Mouse (Mus musculus) limb, embryonic 13.5 days (tissue): ENCODE results near the gene Rbck1. TPM values are rescaled to one million over a fixed set of nuclear protein-coding genes. Genes with fewer than 3 reads are reported as not detected.
"Not testable (repeated sequence)": the region's sequence is repeated elsewhere in the genome, so short reads cannot be mapped to it uniquely, and the experiment has no call there.

Experiments
- ATAC-seq: fragments of 200-750 bp; cut with Nextera tagmentation; 2 replicates; pipeline ENCODE4 v1.8.0; 2017; ENCODE audit warnings: low read depth, moderate number of reproducible peaks, moderate TSS enrichment; ENCODE audit not compliant: low FRiP score
- H3K27ac ChIP-seq: fragments of 300-500 bp; sonication (generic); 2 replicates; pipeline ENCODE4 v1.5.1; 2015; ENCODE audit warnings: inconsistent platforms, mild to moderate bottlenecking, moderate library complexity
- H3K27me3 ChIP-seq: fragments of 300-500 bp; sonication (generic); 2 replicates; pipeline ENCODE4 v1.6.1; 2015; ENCODE audit warnings: mild to moderate bottlenecking, inconsistent platforms
- H3K36me3 ChIP-seq: fragments of 300-500 bp; sonication (generic); 2 replicates; pipeline ENCODE4 v1.6.1; 2015; ENCODE audit warnings: inconsistent platforms, mild to moderate bottlenecking, moderate library complexity
- H3K4me1 ChIP-seq: fragments of 300-500 bp; sonication (generic); 2 replicates; pipeline ENCODE4 v1.6.1; 2015; ENCODE audit warnings: inconsistent platforms
- H3K4me2 ChIP-seq: fragments of 300-500 bp; sonication (generic); replicated peaks from 2 replicates; pipeline ENCODE4 v1.6.1; 2015; ENCODE audit warnings: inconsistent platforms, mild to moderate bottlenecking, moderate library complexity
- H3K4me3 ChIP-seq: fragments of 300-500 bp; sonication (generic); 2 replicates; pipeline ENCODE4 v1.5.1; 2015; ENCODE audit warnings: moderate library complexity, mild to moderate bottlenecking, inconsistent platforms
- H3K9ac ChIP-seq: fragments of 300-500 bp; sonication (generic); 2 replicates; pipeline ENCODE4 v1.6.1; 2015; ENCODE audit warnings: mild to moderate bottlenecking, inconsistent platforms
- H3K9me3 ChIP-seq: fragments of 300-500 bp; sonication (generic); 2 replicates; pipeline ENCODE4 v1.6.1; 2016; ENCODE audit warnings: inconsistent platforms
- WGBS: fragments of 180-500 bp; shearing (Covaris S2); methylation state at CpG from one replicate; pipeline ENCODE4 v1.1.7; 2015; 5-methylcytosine and 5-hydroxymethylcytosine counted together
- polyA plus RNA-seq: library from polyadenylated mRNA; unstranded; fragments of >200 nt; fragmentation: Nextera tagmentation; extraction: Ambion mirVana; gene quantifications from 2 replicates; pipeline ENCODE4 v1.2.1, GENCODE M21; 2015

Gene Rbck1
- polyA plus RNA-seq, 1 experiment from 2014 or later = 83.3 TPM

GRCm38 (mm10) chr2:152359616-152360015, 27.2 kb upstream of the Rbck1 start:
- H3K27me3 ChIP-seq = no peaks in the 10 kb centered on the region
- no peak overlapping the region for H3K4me3 ChIP-seq
- 67% methylated on average over 5 of the region's 5 CpGs for WGBS
- no peak overlapping the region for H3K4me2 ChIP-seq
- H3K9ac ChIP-seq = no peak overlapping the region
- H3K36me3 ChIP-seq = no peaks in the 10 kb centered on the region
- H3K27ac ChIP-seq = no peak overlapping the region
- ATAC-seq = no peak
- no peaks in the 10 kb centered on the region for H3K9me3 ChIP-seq
- peaks cover 6% of the 10 kb centered on the region; the same call in 1 of the 2 replicates for H3K4me1 ChIP-seq

- not testable (repeated sequence) for H3K27me3 ChIP-seq, H3K4me2 ChIP-seq, H3K27ac ChIP-seq, H3K4me3 ChIP-seq, H3K4me1 ChIP-seq, ATAC-seq, H3K9me3 ChIP-seq, H3K36me3 ChIP-seq, H3K9ac ChIP-seq
- 70% methylated on average over 5 of the region's 5 CpGs for WGBS
These were observed 26.5 kb upstream of the Rbck1 start for GRCm38 (mm10) chr2:152358977-152359376.

GRCm38 (mm10) chr2:152357254-152357653, 24.8 kb upstream of the Rbck1 start:
- no peak for ATAC-seq
- 80% methylated on average over 3 of the region's 3 CpGs for WGBS

GRCm38 (mm10) chr2:152349842-152350540, 17.5 kb upstream of the Rbck1 start:
- 86% methylated on average over 8 of the region's 8 CpGs for WGBS

More at GRCm38 (mm10) chr2:152357254-152357653, 24.8 kb upstream of the Rbck1 start:
- Histone ChIP-seq H3K36me3 (no peaks in the 10 kb centered on the region), H3K9me3 (no peaks in the 10 kb centered on the region), H3K4me1 (no peaks in the 10 kb centered on the region), H3K4me2 (no peak overlapping the region), H3K4me3 (no peak overlapping the region), H3K9ac (no peak overlapping the region), H3K27ac (no peak overlapping the region), H3K27me3 (no peaks in the 10 kb centered on the region)

GRCm38 (mm10) chr2:152349205-152349604, 16.8 kb upstream of the Rbck1 start:
- peaks cover 11% of the 10 kb centered on the region for H3K27me3 ChIP-seq
- H3K9me3 ChIP-seq = no peaks in the 10 kb centered on the region
- no peak overlapping the region for H3K4me3 ChIP-seq
- no peak overlapping the region for H3K4me2 ChIP-seq
- no peak for ATAC-seq
- H3K36me3 ChIP-seq = no peaks in the 10 kb centered on the region
- H3K27ac ChIP-seq = no peak overlapping the region
- 74% methylated on average over 6 of the region's 6 CpGs for WGBS
- H3K4me1 ChIP-seq = peaks cover 13% of the 10 kb centered on the region
- no peak overlapping the region for H3K9ac ChIP-seq

More at GRCm38 (mm10) chr2:152349842-152350540, 17.5 kb upstream of the Rbck1 start:
- no peak overlapping the region for H3K4me3 ChIP-seq
- no peaks in the 10 kb centered on the region for H3K36me3 ChIP-seq
- no peak overlapping the region for H3K27ac ChIP-seq
- no peak; the same call in 1 of the 2 replicates for ATAC-seq
- H3K9me3 ChIP-seq = no peaks in the 10 kb centered on the region
- no peak overlapping the region for H3K9ac ChIP-seq
- peaks cover 5% of the 10 kb centered on the region; the same call in 1 of the 2 replicates for H3K27me3 ChIP-seq
- H3K4me2 ChIP-seq = no peak overlapping the region
- H3K4me1 ChIP-seq = peaks cover 9% of the 10 kb centered on the region

GRCm38 (mm10) chr2:152347722-152348121, 15.3 kb upstream of the Rbck1 start:
- H3K4me3 ChIP-seq = no peak overlapping the region
- 83% methylated on average over 2 of the region's 2 CpGs for WGBS
- no peak for ATAC-seq
- no peaks in the 10 kb centered on the region for H3K36me3 ChIP-seq
- H3K4me2 ChIP-seq = no peak overlapping the region
- H3K4me1 ChIP-seq = peaks cover 19% of the 10 kb centered on the region
- no peak overlapping the region for H3K9ac ChIP-seq
- no peak overlapping the region for H3K27ac ChIP-seq
- no peaks in the 10 kb centered on the region for H3K9me3 ChIP-seq
- peaks cover 15% of the 10 kb centered on the region for H3K27me3 ChIP-seq

- Histone ChIP-seq H3K27ac (no peak overlapping the region), H3K9ac (no peak overlapping the region), H3K36me3 (no peaks in the 10 kb centered on the region), H3K4me3 (no peak overlapping the region), H3K9me3 (no peaks in the 10 kb centered on the region), H3K4me2 (no peak overlapping the region), H3K27me3 (peaks cover 17% of the 10 kb centered on the region), H3K4me1 (peaks cover 19% of the 10 kb centered on the region)
- no peak for ATAC-seq
- 42% methylated on average over 9 of the region's 9 CpGs for WGBS
These were observed 14.5 kb upstream of the Rbck1 start for GRCm38 (mm10) chr2:152346776-152347465.

GRCm38 (mm10) chr2:152345393-152345792, 12.9 kb upstream of the Rbck1 start:
- ATAC-seq = no peak
- Histone ChIP-seq H3K36me3 (no peaks in the 10 kb centered on the region), H3K27ac (no peak overlapping the region), H3K27me3 (peaks cover 17% of the 10 kb centered on the region), H3K4me1 (peaks cover 19% of the 10 kb centered on the region), H3K4me3 (no peak overlapping the region), H3K4me2 (no peak overlapping the region), H3K9me3 (no peaks in the 10 kb centered on the region), H3K9ac (no peak overlapping the region)
- WGBS = 48% methylated on average over 6 of the region's 6 CpGs

GRCm38 (mm10) chr2:152344909-152345308, 12.5 kb upstream of the Rbck1 start:
- peaks cover 17% of the 10 kb centered on the region for H3K27me3 ChIP-seq
- H3K9me3 ChIP-seq = no peaks in the 10 kb centered on the region
- no peak for ATAC-seq
- no peak overlapping the region for H3K4me3 ChIP-seq
- H3K4me2 ChIP-seq = no peak overlapping the region
- H3K4me1 ChIP-seq = peaks cover 17% of the 10 kb centered on the region
- no peak overlapping the region for H3K9ac ChIP-seq
- WGBS = 64% methylated on average over 5 of the region's 5 CpGs
- no peak overlapping the region for H3K27ac ChIP-seq
- no peaks in the 10 kb centered on the region for H3K36me3 ChIP-seq

GRCm38 (mm10) chr2:152344361-152344760, 11.9 kb upstream of the Rbck1 start:
- Histone ChIP-seq H3K27ac (no peak overlapping the region), H3K36me3 (no peaks in the 10 kb centered on the region), H3K9ac (peak overlapping the region; percentile 71), H3K4me3 (peak overlapping the region; percentile 56), H3K9me3 (no peaks in the 10 kb centered on the region), H3K4me1 (peaks cover 11% of the 10 kb centered on the region), H3K4me2 (peak overlapping the region; percentile 89), H3K27me3 (peaks cover 17% of the 10 kb centered on the region)
- 10% methylated on average over 10 of the region's 10 CpGs for WGBS
- ATAC-seq = 0 out of 2 replicates have a peak, but pooled peaks have one; percentile 22

- H3K27ac ChIP-seq = no peak within 1 kb of the TSS
- peak; percentile 90 for ATAC-seq
These were observed 11.1 kb upstream of the Rbck1 start, which contains the start of gene Trib3 for GRCm38 (mm10) chr2:152343329-152344213. Gene Trib3, minus strand, starts transcription at chr2:152344032.

More at GRCm38 (mm10) chr2:152343329-152344213, 11.1 kb upstream of the Rbck1 start, which contains the start of gene Trib3:
- Histone ChIP-seq H3K27me3 (peaks cover 17% of the 10 kb centered on the region), H3K4me2 (peak within 1 kb of the TSS; percentile 89), H3K9ac (peak within 1 kb of the TSS; percentile 71), H3K36me3 (no peaks in the 10 kb centered on the region), H3K4me3 (peak within 1 kb of the TSS; percentile 56), H3K9me3 (no peaks in the 10 kb centered on the region), H3K4me1 (peaks cover 10% of the 10 kb centered on the region)
- under 1% methylated on average over 51 of the region's 52 CpGs for WGBS
